Mouse (Mus musculus): ENCODE measurements at regions not wholly inside any gene's neighbourhood (a gene's known extent, or its start where the extent isn't known, plus 50 kb on each side); places are given as distances from the start of the nearest gene placed in this dataset.
"Not testable (repeated sequence)": the region's sequence is repeated elsewhere in the genome, so short reads cannot be mapped to it uniquely, and the experiment has no call there.

GRCm38 (mm10) chr12:109754986-109755385 is 154.9 kb upstream of the Rtl1 start:
- no peak overlapping the region for H3K4me2 ChIP-seq
- H3K27ac ChIP-seq = no peak overlapping the region
- H3K4me1 ChIP-seq = peaks cover 4% of the 10 kb centered on the region
- H3K9ac ChIP-seq = no peak overlapping the region
- WGBS = 79% methylated on average over 7 of the region's 7 CpGs
- ATAC-seq (ENCODE audit: insufficient number of reproducible peaks, insufficient read depth, low FRiP score, low TSS enrichment, low read depth) = no peak
- H3K27me3 ChIP-seq = peaks cover 5% of the 10 kb centered on the region; the same call in 1 of the 2 replicates
- no peak overlapping the region for H3K4me3 ChIP-seq
- H3K9me3 ChIP-seq = no peaks in the 10 kb centered on the region
- H3K36me3 ChIP-seq = no peaks in the 10 kb centered on the region

- H3K9ac ChIP-seq = no peak overlapping the region
- 76% methylated on average over 4 of the region's 4 CpGs for WGBS
- no peaks in the 10 kb centered on the region for H3K36me3 ChIP-seq
These were observed 164.2 kb upstream of the Rtl1 start for GRCm38 (mm10) chr12:109764293-109764692.

GRCm38 (mm10) chr12:109766602-109767001 is 166.5 kb upstream of the Rtl1 start:
- H3K4me3 ChIP-seq; H3K27me3 ChIP-seq; H3K4me2 ChIP-seq; H3K9me3 ChIP-seq; H3K36me3 ChIP-seq; H3K9ac ChIP-seq; H3K4me1 ChIP-seq; ATAC-seq (ENCODE audit: insufficient number of reproducible peaks, insufficient read depth, low FRiP score, low TSS enrichment, low read depth); H3K27ac ChIP-seq: not testable (repeated sequence)
- WGBS = 83% methylated on average over 5 of the region's 5 CpGs

More at GRCm38 (mm10) chr12:109764293-109764692, 164.2 kb upstream of the Rtl1 start:
- no peaks in the 10 kb centered on the region for H3K27me3 ChIP-seq
- no peak overlapping the region for H3K4me3 ChIP-seq
- no peak for ATAC-seq (ENCODE audit: insufficient number of reproducible peaks, insufficient read depth, low FRiP score, low TSS enrichment, low read depth)
- H3K9me3 ChIP-seq = no peaks in the 10 kb centered on the region
- H3K27ac ChIP-seq = no peak overlapping the region
- no peak overlapping the region for H3K4me2 ChIP-seq
- H3K4me1 ChIP-seq = no peaks in the 10 kb centered on the region

GRCm38 (mm10) chr12:109772543-109772942 is 172.4 kb upstream of the Rtl1 start:
- Histone ChIP-seq H3K27me3 (no peaks in the 10 kb centered on the region), H3K27ac (no peak overlapping the region)

GRCm38 (mm10) chr12:109773909-109774313 is 173.8 kb upstream of the Rtl1 start:
- Histone ChIP-seq H3K9ac (no peak overlapping the region), H3K4me1 (peaks cover 7% of the 10 kb centered on the region; the same call in 1 of the 2 replicates), H3K27ac (no peak overlapping the region), H3K9me3 (no peaks in the 10 kb centered on the region), H3K4me2 (no peak overlapping the region), H3K27me3 (no peaks in the 10 kb centered on the region), H3K36me3 (no peaks in the 10 kb centered on the region), H3K4me3 (no peak overlapping the region)
- 54% methylated on average over 3 of the region's 3 CpGs for WGBS
- ATAC-seq (ENCODE audit: insufficient number of reproducible peaks, insufficient read depth, low FRiP score, low TSS enrichment, low read depth) = no peak; the same call in 1 of the 2 replicates

More at GRCm38 (mm10) chr12:109772543-109772942, 172.4 kb upstream of the Rtl1 start:
- 46% methylated on average over 2 of the region's 2 CpGs for WGBS
- no peak for ATAC-seq (ENCODE audit: insufficient number of reproducible peaks, insufficient read depth, low FRiP score, low TSS enrichment, low read depth)
- no peak overlapping the region for H3K4me3 ChIP-seq
- H3K36me3 ChIP-seq = no peaks in the 10 kb centered on the region
- H3K9ac ChIP-seq = no peak overlapping the region
- peaks cover 7% of the 10 kb centered on the region; the same call in 1 of the 2 replicates for H3K4me1 ChIP-seq
- no peak overlapping the region for H3K4me2 ChIP-seq
- no peaks in the 10 kb centered on the region for H3K9me3 ChIP-seq

GRCm38 (mm10) chr12:109798846-109799245 is 198.7 kb upstream of the Rtl1 start:
- H3K4me3 ChIP-seq = no peak overlapping the region
- H3K27me3 ChIP-seq = no peaks in the 10 kb centered on the region; the same call in 1 of the 2 replicates
- WGBS = 78% methylated on average over 3 of the region's 3 CpGs
- no peak for ATAC-seq (ENCODE audit: insufficient number of reproducible peaks, insufficient read depth, low FRiP score, low TSS enrichment, low read depth)
- no peaks in the 10 kb centered on the region for H3K9me3 ChIP-seq
- no peak overlapping the region for H3K27ac ChIP-seq
- H3K4me1 ChIP-seq = 0 out of 2 replicates have a peak, but pooled peaks cover 4% of the 10 kb centered on the region
- no peak overlapping the region for H3K4me2 ChIP-seq
- no peak overlapping the region for H3K9ac ChIP-seq
- H3K36me3 ChIP-seq = no peaks in the 10 kb centered on the region

GRCm38 (mm10) chr12:109799395-109799794 is 199.3 kb upstream of the Rtl1 start:
- Histone ChIP-seq H3K4me2 (no peak overlapping the region), H3K4me3 (no peak overlapping the region), H3K4me1 (0 out of 2 replicates have a peak, but pooled peaks cover 4% of the 10 kb centered on the region), H3K27ac (no peak overlapping the region), H3K9ac (no peak overlapping the region), H3K27me3 (no peaks in the 10 kb centered on the region; the same call in 1 of the 2 replicates), H3K9me3 (no peaks in the 10 kb centered on the region), H3K36me3 (no peaks in the 10 kb centered on the region)
- no peak for ATAC-seq (ENCODE audit: insufficient number of reproducible peaks, insufficient read depth, low FRiP score, low TSS enrichment, low read depth)
- WGBS = 70% methylated on average over 1 of the region's 1 CpGs

GRCm38 (mm10) chr12:109827241-109827915 is 227.2 kb upstream of the Rtl1 start:
- Histone ChIP-seq H3K4me1 (0 out of 2 replicates have a peak, but pooled peaks cover 3% of the 10 kb centered on the region), H3K36me3 (no peaks in the 10 kb centered on the region), H3K9ac (no peak overlapping the region), H3K4me3 (no peak overlapping the region), H3K9me3 (no peaks in the 10 kb centered on the region), H3K27me3 (no peaks in the 10 kb centered on the region), H3K27ac (no peak overlapping the region), H3K4me2 (no peak overlapping the region)
- 87% methylated on average over 10 of the region's 10 CpGs for WGBS
- ATAC-seq (ENCODE audit: insufficient number of reproducible peaks, insufficient read depth, low FRiP score, low TSS enrichment, low read depth) = no peak

GRCm38 (mm10) chr12:109830303-109831020 is 230.3 kb upstream of the Rtl1 start:
- 21% methylated on average over 16 of the region's 16 CpGs for WGBS
- H3K4me1 ChIP-seq = 0 out of 2 replicates have a peak, but pooled peaks cover 3% of the 10 kb centered on the region
- no peaks in the 10 kb centered on the region for H3K27me3 ChIP-seq
- no peaks in the 10 kb centered on the region for H3K9me3 ChIP-seq
- no peak for ATAC-seq (ENCODE audit: insufficient number of reproducible peaks, insufficient read depth, low FRiP score, low TSS enrichment, low read depth)
- no peak overlapping the region for H3K4me2 ChIP-seq
- no peak overlapping the region for H3K9ac ChIP-seq
- no peaks in the 10 kb centered on the region for H3K36me3 ChIP-seq
- H3K4me3 ChIP-seq = no peak overlapping the region
- no peak overlapping the region for H3K27ac ChIP-seq

- WGBS = 64% methylated on average over 10 of the region's 10 CpGs
- Histone ChIP-seq H3K9ac (no peak overlapping the region), H3K36me3 (no peaks in the 10 kb centered on the region), H3K27ac (no peak overlapping the region), H3K4me3 (no peak overlapping the region), H3K9me3 (no peaks in the 10 kb centered on the region; the same call in 1 of the 2 replicates), H3K27me3 (no peaks in the 10 kb centered on the region), H3K4me2 (no peak overlapping the region), H3K4me1 (0 out of 2 replicates have a peak, but pooled peaks cover 3% of the 10 kb centered on the region)
- no peak for ATAC-seq (ENCODE audit: insufficient number of reproducible peaks, insufficient read depth, low FRiP score, low TSS enrichment, low read depth)
These were observed 232.8 kb upstream of the Rtl1 start for GRCm38 (mm10) chr12:109832964-109833363.

GRCm38 (mm10) chr12:109836521-109836920 is 236.4 kb upstream of the Rtl1 start:
- H3K4me3 ChIP-seq = no peak overlapping the region
- H3K9me3 ChIP-seq = no peaks in the 10 kb centered on the region; the same call in 1 of the 2 replicates
- H3K4me1 ChIP-seq = peaks cover 31% of the 10 kb centered on the region
- H3K27ac ChIP-seq = no peak overlapping the region
- H3K4me2 ChIP-seq = no peak overlapping the region
- 86% methylated on average over 8 of the region's 8 CpGs for WGBS
- ATAC-seq (ENCODE audit: insufficient number of reproducible peaks, insufficient read depth, low FRiP score, low TSS enrichment, low read depth) = no peak
- no peak overlapping the region for H3K9ac ChIP-seq
- H3K36me3 ChIP-seq = no peaks in the 10 kb centered on the region
- no peaks in the 10 kb centered on the region for H3K27me3 ChIP-seq
